Mouse (Mus musculus) heart, adult 9 months (tissue): ENCODE results near the gene Erc2.

ENCODE experiments used
- DNase-seq, 2 experiments: peaks; one replicate each; pipeline ENCODE4 v3.0.0; 2022; ENCODE audit warnings: low spot score in 2 of 2

The Erc2 gene

DNA sequence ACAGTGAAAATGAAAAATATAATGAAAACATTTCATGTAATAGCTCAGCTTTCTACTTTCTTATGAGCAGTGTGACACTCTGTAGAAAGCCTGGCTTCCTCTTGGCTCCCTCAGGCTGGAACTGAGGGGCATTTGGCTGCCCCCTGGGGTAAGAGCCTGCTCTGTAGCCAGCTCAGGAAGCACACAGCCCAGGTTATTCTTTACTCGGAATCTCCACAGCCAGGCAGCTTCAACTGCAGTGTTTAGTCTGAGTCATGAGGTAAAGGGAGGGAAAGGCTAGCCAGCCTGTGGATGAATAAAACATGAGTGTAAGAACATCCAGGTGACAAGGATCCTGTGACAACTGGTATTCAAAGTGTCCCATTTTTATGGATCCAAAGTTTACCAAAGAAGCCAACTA lies 323.0 kb downstream of the Erc2 start:
- no peak for DNase-seq

DNA sequence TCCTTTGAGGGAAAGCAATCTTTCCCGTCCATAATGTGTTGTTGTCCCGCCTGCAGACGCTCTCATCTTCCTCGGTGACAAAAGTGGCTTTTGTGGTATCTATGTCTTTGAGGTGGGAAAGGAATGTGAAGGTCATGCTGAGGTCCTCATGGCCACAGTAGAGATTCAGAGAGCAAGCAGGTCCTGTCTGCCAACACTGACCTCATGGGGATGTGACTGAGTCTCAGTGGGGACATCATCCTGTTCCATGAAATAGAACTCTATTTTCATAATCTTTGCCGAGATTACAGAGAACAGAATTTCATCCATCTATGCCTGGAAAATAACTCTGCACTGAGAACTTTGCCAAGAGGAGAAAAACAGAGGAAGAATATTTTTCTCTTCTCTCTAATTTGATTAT lies 324.0 kb downstream of the Erc2 start:
- peak; percentile 37 to 50 for DNase-seq

DNA sequence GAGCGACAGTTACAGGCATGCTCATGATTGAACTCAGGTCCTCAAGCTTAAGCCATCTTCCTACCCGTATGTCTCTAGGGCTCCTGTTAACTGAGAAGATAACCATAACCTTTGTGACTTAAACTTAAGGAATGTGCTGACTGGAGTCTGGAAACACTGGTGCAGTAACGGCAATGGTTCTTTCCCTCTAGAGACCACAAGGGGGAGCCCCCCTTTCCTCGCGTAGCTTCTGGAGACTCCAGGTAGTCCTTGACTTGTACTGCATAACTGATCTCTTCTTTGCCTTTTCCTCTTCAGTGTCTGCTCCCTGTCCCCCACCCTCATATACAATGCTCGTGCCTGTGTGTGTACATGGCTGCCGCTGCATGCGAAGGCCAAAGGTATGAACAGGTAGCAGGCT lies 326.2 kb downstream of the Erc2 start:
- no peak for DNase-seq

DNA sequence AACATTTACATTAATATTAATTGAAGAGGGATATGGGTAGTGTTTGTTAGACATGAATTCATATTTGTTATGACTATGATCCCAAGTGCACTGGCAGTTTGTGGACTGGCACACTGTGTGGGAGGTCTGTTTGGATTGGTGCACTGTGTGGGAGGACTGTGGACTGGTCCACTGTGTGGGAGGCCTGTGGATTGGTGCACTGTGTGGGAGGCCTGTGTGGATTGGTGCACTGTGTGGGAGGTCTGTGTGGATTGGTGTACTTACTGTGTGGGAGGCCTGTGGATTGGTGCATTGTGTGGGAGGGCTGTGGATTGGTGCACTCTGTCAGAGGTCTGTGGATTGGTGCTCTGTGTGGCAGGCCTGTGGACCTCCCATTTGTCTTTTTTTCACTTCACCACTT lies 331.6 kb downstream of the Erc2 start:
- no peak for DNase-seq

DNA sequence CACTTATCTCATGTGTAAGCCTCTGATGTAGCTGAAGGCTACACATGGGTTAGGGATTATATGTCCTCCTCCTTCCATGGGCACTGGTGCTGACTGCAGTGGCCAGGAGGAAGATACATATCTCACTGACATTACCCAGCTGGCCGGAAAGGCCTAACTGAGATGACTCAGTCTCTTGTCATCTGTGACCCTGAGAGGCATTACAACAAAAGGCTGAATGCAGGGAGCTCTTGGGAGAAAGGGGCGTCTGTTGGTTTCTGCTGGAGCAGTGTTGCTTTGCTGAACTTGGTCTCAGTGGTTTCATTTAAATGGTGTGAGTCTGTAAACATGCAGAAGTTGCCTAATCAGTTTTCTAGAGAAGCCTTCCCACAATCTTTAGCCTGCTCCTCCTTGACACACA lies 334.6 kb downstream of the Erc2 start:
- DNase-seq = peak; percentile 27 to 46

DNA sequence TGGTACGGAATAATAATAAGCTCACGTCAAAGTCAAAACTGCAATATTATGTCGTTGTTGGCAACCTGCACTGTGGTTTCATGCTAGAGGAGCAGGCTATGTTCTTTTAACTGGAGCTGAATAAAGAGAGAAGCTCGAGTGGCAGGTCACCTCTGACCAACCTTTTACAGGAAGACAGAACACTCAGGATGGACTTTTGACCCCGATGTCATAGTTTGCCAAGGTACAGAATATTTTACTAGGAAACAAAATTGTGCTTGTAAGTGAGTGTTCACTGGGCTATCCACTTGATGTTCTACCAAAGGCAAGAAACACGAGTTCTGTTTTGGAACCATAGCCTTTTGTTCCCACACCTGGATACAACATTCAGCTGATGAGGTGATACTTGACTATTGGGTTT lies 351.5 kb downstream of the Erc2 start:
- DNase-seq = no peak

DNA sequence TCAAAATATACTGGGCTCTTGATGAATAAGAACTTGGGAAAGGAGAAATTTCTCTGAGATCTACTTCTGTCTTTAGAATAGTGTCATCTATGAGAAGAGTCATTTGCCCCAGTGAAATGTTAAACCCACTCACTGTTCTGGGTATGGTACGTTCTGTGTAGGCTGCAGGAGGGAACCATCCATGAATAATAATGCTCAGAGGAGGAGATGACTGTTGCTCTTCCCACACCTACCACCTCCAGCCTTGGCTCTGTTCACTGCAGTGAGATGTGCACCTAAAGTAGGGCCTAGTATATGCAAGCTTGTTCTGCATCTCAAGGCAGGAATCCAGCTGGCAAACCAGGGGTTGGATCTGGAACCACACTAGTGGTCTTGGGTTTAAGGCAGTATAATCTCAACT lies 353.4 kb downstream of the Erc2 start:
- no peak for DNase-seq

DNA sequence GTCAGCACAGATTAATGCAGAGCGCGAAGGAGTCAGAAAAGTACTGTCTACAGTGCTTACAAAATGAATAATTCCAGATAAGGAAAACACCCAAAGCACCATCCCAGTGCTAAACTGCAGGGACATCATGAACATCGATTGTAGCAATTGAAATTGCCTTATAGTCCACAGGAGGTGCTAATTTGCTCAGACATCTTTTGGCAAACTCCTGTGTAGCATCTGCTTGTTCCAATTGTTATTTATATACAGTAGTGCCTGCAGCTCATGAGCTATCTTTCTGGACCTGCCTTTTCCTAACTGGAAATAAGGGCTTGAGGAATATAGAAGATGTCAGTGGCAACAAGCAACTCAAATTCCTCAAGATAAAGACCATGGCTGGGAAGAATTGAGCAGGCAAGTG lies 362.5 kb downstream of the Erc2 start:
- DNase-seq = no peak

DNA sequence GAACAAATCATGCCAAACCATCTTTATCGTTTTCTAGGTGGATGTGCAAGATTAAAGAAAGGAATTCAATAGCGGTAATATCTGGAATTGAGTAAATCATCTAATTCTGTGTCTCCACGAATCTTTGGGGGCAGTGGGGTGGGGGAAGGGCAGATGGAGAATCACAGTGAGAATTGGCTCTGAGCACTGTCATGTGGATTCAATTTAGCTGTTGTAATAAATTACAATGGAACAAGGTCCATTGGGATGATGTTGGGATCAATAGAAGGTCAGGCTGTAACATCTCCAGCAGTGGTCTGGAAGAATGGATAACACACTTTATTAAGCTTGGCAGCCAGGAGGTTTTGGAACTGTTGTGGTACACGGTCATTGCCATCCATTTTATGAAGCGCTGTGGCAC lies 363.0 kb downstream of the Erc2 start:
- no peak for DNase-seq

DNA sequence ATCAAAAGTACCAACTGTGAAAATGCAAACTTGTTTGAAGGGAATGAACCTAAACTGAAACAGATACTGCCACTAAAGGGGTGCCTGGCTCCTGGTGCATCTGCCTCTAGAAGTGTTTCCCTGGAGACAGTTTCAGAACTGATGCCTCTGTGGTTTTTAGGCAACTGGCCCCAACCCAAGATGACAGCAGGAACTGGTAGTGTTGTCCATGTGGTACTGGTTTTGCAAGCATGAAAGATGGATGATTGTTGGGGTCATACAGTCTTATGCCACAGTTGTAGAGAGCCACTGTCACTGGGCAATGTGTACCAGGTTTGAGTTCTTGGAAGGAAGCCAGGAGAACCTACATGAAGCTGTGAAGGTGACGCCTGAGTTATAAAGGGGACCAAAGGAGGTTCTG lies 365.2 kb downstream of the Erc2 start:
- DNase-seq = no peak

DNA sequence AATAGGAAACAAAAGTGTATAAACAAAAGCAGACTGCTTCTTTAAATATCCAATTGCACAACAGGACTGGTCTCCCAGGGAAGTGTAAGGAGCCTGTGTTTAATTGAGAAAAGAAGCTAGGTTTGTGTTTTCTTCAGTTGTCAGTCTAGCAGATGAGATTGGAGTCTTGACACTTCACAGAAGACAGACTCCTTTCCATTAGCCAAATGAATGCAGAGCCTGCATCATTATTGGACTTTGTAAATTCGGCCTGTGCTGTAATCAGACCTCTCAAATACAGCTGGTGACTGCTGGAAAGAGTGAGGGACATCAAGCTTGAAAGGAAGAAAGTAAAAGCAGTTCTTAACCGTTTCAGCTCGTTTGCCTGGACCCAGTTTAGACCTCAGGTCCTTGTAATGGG lies 376.3 kb downstream of the Erc2 start:
- DNase-seq = no peak

DNA sequence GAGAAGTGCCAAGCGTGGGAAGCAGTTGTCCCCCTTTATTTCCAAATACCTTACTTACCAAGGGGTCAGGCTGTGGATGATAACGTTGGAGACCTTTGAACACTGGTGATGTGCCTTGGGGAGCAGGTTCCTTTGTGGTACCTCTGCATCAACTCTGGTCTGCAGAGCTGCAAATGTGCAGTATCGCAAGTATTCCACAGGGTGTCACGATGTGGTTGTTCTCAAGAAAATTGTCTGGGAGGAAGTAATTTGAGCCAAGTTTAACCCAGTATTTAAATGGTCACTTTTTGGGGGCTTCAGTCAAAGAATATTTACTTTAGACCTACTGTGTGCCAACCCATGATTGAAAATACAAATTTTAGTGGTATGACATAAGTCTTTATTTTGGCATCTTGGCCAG lies 381.8 kb downstream of the Erc2 start:
- no peak for DNase-seq

DNA sequence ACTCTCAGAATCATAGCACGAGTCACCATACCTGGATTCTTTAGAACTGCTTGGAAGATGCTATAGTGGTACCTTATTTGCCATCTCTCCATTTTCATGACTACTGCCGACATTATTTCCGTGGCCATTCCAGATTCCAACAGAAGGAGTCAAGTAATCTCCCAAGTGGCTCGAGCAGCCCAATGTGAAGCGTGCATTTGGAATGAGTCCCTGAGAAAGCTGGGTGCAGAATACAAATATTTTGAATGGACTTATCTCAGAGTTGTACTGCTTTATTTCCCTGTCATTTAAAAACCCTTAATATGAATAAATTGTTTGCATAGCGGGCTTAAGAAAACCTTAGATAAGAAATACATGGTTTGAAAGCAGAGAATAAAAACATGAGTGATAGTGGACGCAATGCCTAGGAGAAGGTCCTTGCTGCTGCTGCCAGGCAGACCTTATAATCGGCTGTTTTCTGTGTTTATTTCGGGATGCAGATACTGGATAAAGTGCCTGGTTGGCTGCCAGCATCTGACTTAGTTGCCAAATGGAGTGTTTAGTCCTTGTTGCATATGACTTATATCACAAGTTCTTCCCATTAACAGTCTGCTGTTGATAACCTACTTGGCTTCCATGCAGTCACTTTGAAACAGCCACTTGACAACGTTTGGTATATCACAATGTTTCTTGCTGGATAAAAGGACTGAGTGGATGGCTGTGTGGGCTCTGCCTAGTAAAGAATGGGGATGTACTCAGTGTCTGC lies 388.5 kb downstream of the Erc2 start:
- DNase-seq = peak; percentile 4 to 36

DNA sequence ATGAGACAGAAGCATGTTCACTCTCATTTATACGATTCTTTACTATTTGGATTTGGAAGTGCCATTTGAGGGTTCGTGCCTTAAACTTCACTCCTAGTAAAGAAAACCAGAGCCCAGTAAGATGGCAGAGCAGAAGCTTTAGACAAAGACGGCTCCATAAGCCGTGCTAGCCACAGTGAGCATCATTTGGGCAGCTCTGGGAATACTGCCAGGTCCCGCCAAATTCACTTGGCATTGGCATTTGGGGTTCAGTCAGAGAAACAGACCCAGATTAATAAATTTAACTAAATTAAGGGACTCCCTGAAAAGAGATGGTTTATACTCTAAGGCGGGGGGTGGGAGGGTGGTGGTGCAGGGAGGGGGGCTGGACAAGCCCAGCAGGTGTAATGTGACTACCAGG lies 401.0 kb downstream of the Erc2 start:
- DNase-seq = no peak

DNA sequence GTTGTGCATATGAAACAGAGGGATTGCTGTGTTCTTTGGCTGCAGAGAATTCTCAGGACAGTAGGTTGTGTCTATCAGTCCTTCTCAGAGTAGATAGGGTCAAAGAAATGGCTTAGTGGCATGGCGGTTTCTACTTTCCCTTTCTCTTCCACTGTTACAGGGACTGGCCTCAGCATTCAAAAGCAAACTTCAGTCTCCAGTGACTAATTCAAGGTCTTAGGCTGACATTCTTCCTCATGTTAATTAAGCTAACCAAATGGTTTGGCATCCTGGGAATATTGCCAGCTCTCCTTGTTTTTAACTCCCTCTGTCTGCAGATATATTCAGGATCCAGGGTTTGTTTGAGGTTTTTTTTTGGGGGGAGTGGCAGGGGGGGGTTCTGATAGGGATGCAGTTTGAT lies 408.6 kb downstream of the Erc2 start:
- no peak for DNase-seq

DNA sequence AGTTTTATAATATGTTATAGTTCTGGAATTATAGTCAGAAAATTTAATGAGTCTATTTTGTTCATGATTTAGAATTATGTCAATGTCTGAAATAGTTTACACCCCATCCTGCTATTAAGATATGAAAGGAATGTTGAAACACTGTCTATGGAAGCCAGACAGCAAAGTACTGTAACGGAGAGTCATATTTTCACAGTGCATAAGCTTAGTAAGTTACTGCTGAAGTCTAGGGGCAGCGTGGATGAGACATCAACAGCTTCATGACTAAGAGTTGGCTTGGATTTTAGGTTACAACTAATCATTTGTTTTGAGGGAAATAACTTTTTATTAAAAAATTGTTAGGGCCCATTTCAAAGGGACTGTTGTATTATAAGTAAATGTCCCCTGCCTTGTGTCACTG lies 412.8 kb downstream of the Erc2 start:
- DNase-seq = no peak

DNA sequence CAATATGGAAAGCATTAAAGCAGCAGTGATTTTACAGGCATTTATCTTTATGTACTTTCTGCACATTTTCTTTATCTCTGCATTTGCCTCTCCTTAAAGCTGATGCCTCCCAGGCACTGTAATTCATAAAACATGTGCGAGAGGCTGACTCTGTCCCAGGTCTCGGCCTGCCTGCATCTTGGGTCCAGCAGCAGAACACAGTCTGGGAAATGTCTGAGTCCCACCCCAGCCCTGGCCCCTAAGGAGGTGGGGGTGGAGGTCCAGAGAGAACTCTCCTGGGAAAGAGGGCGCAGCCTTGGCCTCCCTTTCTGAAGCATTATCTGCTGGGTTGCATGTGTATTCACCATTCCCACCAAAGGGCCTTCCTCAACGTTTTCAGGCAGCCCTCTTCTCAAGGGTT lies 420.9 kb downstream of the Erc2 start:
- DNase-seq = peak in 1 of 2 experiments; percentile 6

DNA sequence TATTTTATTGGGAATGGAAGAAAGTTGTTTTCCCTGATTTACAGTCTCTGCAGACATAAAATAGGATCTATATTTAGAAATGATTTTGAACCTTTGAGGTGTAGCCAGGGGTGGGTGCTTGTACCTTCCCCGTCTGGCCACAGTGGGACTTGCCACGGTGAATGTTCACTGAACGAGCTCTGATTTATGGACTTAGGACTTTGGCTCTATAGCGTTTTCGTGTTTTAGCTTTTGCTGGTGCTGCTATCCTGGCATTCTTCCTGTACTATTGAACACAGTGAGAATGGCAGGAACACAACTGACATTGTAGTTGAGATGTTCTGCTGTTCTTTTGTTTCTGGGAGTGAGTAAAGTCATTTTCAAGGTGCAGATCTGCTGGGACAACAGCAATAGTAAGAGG lies 429.4 kb downstream of the Erc2 start:
- no peak for DNase-seq

DNA sequence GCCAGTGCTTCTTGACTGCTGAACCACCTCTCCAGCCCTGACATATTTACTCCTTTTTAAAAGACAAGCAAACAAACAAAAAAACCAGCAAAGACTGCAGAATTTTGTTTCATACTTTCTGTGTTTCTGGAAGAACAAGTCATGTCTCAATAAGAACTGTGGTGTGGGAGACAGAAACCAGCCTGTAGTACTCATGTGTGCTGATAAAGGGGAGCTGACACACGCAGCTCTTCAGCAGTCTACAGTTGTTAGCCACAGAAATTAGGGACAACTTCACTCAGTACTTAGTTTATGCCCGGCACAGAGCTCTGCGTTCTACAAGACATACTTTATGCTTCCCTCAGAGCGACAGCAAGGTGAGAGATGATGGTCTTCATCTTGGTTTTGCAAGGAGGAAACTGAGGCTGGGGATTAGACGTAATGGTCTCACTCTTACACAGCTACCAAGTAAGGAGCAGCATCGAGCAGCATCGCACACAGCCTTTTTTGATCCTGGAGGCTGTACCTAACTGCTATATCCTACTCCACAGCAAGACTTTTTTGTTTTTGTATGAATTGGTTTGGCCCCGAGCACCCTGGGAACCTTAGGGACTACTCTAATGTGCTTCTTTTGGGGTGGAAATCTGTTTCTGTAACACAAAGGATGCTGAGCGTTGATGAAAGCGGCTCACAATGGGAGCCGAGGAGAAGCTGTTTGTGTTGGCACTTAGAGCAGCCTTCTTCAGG lies 435.1 kb downstream of the Erc2 start:
- no peak for DNase-seq

DNA sequence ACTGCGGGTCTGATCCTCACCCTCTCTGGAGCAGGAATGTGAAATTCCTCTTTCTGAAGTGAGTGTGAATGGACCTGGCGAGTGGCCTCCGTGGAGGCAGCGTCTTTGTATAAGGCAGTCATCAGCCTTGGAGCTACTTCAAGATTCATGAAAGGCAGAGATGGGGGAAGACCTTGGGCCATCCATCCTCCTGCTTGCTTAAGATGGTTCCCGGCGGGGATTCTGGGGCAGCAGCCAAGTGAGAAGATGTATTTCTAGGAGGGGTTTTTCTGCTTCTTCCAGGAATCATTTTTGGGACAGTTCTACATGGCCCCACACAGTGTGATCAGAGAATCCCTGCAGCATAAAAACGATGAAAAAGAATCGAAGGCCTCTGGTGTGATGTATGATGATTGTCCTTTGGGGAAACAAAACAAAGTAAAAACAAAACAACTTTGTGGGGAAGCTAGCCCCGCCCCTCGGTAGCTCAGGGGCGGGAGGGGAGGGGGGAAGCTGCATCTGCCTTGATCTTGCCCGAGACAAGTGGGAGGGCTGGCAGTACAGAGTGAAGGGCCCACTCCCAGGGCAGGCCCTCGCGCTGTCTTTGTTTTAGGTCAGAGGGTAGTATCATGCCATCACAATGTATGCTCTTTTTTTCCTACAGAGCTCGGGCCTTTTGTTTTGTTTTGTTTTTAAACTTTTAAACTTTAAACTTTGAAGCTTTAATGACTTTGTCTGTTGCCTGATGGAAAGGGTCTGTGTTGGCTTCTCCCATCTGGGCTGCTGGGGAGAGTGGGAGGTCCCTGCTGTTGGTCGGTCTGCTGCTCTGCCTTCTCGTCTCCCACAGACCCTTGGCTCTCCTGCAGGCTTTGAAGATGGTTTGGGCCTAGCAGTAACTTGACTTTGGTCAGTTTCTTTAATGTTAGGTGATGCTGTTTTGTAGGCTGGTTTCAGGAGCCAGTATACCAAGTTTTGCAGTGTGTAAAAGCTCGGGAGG lies 435.9 kb downstream of the Erc2 start:
- peak; percentile 3 to 6 for DNase-seq

DNA sequence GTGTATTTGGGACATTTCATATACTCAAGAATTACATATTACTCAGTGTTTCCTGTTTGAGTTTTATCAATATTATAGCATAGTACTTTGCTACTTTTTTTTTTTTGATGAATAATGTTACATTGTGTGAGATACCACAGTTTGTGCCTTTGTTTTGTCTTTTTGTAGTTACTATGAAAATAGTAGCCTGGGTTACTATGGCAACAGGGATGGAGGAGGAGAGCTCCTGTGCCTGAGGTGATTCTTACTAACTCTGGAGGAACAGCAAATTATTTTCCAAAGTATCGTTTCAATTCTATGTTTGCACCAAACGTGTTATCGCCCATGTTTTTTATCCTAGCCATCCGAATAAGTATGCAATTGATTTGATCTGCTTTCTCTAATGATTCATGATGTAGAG lies 438.7 kb downstream of the Erc2 start:
- no peak for DNase-seq

DNA sequence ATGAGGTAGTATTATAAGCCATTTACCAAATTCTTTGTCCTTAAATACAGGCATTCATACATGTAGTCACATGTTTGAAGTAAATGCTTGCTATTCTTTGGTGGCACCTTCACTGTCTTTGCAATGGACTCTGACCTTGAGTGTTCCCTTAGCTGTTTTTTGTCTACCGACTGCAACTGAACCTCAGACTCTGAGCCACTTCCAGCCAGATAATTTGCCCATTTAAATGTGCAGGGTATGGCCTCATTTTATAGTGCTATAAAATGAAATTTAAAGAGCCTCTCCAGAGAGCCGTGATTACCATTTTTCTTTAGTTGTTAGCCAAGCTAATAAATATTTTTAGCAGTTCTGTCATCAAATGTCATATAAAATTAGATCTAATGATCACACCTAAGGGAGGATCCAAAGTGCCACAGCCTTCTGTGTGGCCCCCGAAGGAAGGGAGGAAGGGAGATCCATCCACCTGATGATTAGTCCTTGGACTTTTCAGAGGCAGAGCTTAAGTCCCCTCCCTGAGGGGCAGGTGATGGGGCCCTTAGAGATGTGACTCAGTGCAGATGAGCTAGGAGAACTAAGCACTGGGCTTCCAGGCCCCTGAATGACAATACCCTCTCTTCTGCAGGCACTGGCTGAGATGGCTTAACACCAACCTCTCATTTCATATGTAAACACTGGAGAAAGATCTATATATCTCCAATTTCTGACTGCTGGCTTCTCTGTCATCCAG lies 439.6 kb downstream of the Erc2 start:
- no peak for DNase-seq
